Mouse (Mus musculus) urinary bladder, postnatal 14 days (tissue): Measurements from ENCODE around the gene Tut1.
"Not testable (repeated sequence)": the region's sequence is repeated elsewhere in the genome, so short reads cannot be mapped to it uniquely, and the experiment has no call there.

Source experiments
- DNase-seq: peaks from one replicate; pipeline ENCODE4 v3.0.0; 2021; ENCODE audit warnings: low spot score

Gene Tut1

DNA sequence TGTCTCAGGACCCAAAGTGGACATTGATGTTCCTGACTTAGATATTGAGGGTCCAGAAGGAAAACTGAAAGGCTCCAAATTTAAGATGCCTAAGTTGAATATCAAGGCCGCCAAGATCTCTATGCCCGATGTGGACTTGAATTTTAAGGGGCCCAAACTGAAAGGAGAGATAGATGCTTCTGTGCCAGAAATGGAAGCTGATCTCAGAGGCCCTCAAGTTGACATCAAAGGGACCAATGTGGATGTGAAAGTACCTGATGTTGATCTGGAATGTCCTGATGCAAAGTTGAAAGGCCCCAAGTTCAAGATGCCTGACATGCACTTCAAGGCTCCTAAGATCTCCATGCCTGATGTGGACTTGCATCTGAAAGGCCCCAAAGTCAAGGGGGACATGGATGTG is 53.3 kb downstream of the Tut1 start:
- DNase-seq = not testable (repeated sequence)
